Mouse (Mus musculus) myocyte (in vitro differentiated cells): ENCODE results near the gene Myo19.

Experiments used
- CEBPB ChIP-seq: IDR thresholded peaks from 2 replicates; pipeline ENCODE4 v1.6.1; 2011; ENCODE audit warnings: mild to moderate bottlenecking, moderate library complexity; ENCODE audit not compliant: poor library complexity, insufficient read depth, severe bottlenecking
- E2F4 ChIP-seq: IDR thresholded peaks from one replicate; pipeline ENCODE4 v1.6.1; 2011; ENCODE audit warnings: mild to moderate bottlenecking, control low read depth, moderate library complexity; ENCODE audit not compliant: insufficient read depth
- MAX ChIP-seq: IDR thresholded peaks from one replicate; pipeline ENCODE4 v1.6.1; 2011; ENCODE audit warnings: low read depth, mild to moderate bottlenecking, control low read depth
- MYOG ChIP-seq, 3 experiments: IDR thresholded peaks; one replicate each; pipeline ENCODE4 v1.6.1; 2011; ENCODE audit warnings: control low read depth in 2 of 3, low read depth in 2 of 3, mild to moderate bottlenecking in 2 of 3; ENCODE audit not compliant: insufficient read length in 2 of 3, control insufficient read depth in 1 of 3, insufficient read depth in 1 of 3
- POLR2A ChIP-seq: IDR thresholded peaks from one replicate; pipeline ENCODE4 v1.6.1; 2011; ENCODE audit warnings: low read depth, mild to moderate bottlenecking, control low read depth, moderate library complexity; ENCODE audit not compliant: insufficient read length
- POLR2AphosphoS2 ChIP-seq: IDR thresholded peaks from one replicate; pipeline ENCODE4 v1.6.1; 2011; ENCODE audit warnings: low read depth, control low read depth; ENCODE audit not compliant: insufficient read length
- REST ChIP-seq: IDR thresholded peaks from one replicate; pipeline ENCODE4 v1.6.1; 2011; ENCODE audit warnings: mild to moderate bottlenecking, control low read depth, moderate library complexity; ENCODE audit not compliant: insufficient read depth, insufficient read length
- SRF ChIP-seq: IDR thresholded peaks from one replicate; pipeline ENCODE4 v1.6.1; 2011; ENCODE audit warnings: low read depth; ENCODE audit not compliant: control insufficient read depth, insufficient read length
- TCF12 ChIP-seq: IDR thresholded peaks from one replicate; pipeline ENCODE4 v1.6.1; 2011; ENCODE audit warnings: mild to moderate bottlenecking, control low read depth; ENCODE audit not compliant: poor library complexity, insufficient read depth, severe bottlenecking
- TCF3 ChIP-seq: IDR thresholded peaks from one replicate; pipeline ENCODE4 v1.6.1; 2011; ENCODE audit warnings: low read depth, control low read depth; ENCODE audit not compliant: insufficient read length
- USF1 ChIP-seq: IDR thresholded peaks from one replicate; pipeline ENCODE4 v1.6.1; 2011; ENCODE audit warnings: low read depth, mild to moderate bottlenecking, control low read depth, moderate library complexity

GRCm38 (mm10) chr11:84916053-84916702, 36.2 kb downstream of the Myo19 start, which contains the start of gene Znhit3:
- TF ChIP-seq E2F4 (peak; percentile 86), POLR2A (peak; percentile 67), MAX (no peak), USF1 (no peak), TCF12 (no peak), CEBPB (no peak), TCF3 (no peak), POLR2AphosphoS2 (peak; percentile 69), REST (no peak), SRF (peak; percentile 89), MYOG (IDR thresholded peaks at IDR 0.05; ENCODE audit: control insufficient read depth in 1 of 3, insufficient read depth in 1 of 3, insufficient read length in 2 of 3, low read depth in 2 of 3) (no peak)
